Mouse (Mus musculus) E14TG2a.4 (cell line): Measurements from ENCODE around the gene Nanp.

Experiments
- CTCF ChIP-seq: conservative IDR thresholded peaks from 2 replicates; pipeline ENCODE4 v1.5.1; 2014; ENCODE audit warnings: low read length
- NANOG ChIP-seq: IDR thresholded peaks from 2 replicates; pipeline ENCODE4 v1.6.1; 2014; ENCODE audit warnings: borderline replicate concordance, low read length, mixed read lengths

DNA sequence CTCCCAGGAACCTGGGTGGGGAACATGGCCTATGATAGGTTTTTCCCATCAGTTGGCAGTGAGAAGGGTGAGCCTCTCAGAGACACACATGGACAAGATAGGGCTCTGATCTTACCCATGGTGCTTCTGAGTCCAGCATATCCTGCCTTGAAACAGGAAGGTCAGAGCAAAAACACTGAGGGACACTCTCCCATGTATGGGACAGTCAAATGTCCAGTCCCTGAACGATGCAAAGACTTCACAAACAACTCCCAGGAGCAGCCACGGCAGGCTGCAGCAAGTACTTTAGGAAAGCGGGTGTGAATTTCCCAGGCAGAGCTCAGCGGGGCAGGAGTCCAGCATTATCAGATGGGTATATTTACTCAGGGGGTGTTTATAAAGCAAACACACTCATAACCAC lies 43.9 kb downstream of the Nanp start:
- TF ChIP-seq CTCF: no peak
- TF ChIP-seq NANOG: no peak
